Mouse (Mus musculus) kidney, embryonic 14.5 days (tissue): ENCODE data around the gene Sox5. TPM values are rescaled to one million over a fixed set of nuclear protein-coding genes. Genes with fewer than 3 reads are reported as not detected.

Source experiments
- ATAC-seq: fragments of 200-750 bp; cut with Nextera tagmentation; 2 replicates; pipeline ENCODE4 v1.8.0; 2017; ENCODE audit warnings: moderate number of reproducible peaks, mild to moderate bottlenecking, moderate TSS enrichment, moderate library complexity; ENCODE audit not compliant: low FRiP score, low TSS enrichment
- H3K27ac ChIP-seq: fragments of 300-500 bp; sonication (generic); 2 replicates; pipeline ENCODE4 v1.5.1; 2014; ENCODE audit warnings: low read depth, mild to moderate bottlenecking, low read length, moderate library complexity, mixed read lengths
- H3K27me3 ChIP-seq: fragments of 300-500 bp; sonication (generic); 2 replicates; pipeline ENCODE4 v1.6.1; 2014; ENCODE audit warnings: mild to moderate bottlenecking, low read length; ENCODE audit not compliant: control insufficient read depth, insufficient read depth
- H3K36me3 ChIP-seq: fragments of 300-500 bp; sonication (generic); 2 replicates; pipeline ENCODE4 v1.6.1; 2014; ENCODE audit warnings: low read length, mixed read lengths; ENCODE audit not compliant: control insufficient read depth, insufficient read depth
- H3K4me1 ChIP-seq: fragments of 300-500 bp; sonication (generic); 2 replicates; pipeline ENCODE4 v1.6.1; 2014; ENCODE audit warnings: low read length, mixed read lengths; ENCODE audit not compliant: control insufficient read depth, insufficient read depth
- H3K4me2 ChIP-seq: fragments of 300-500 bp; sonication (generic); replicated peaks from 2 replicates; pipeline ENCODE4 v1.6.1; 2014; ENCODE audit warnings: low read depth, mild to moderate bottlenecking, low read length
- H3K4me3 ChIP-seq: fragments of 300-500 bp; sonication (generic); 2 replicates; pipeline ENCODE4 v1.5.1; 2014; ENCODE audit warnings: mild to moderate bottlenecking, low read length
- H3K9ac ChIP-seq: fragments of 300-500 bp; sonication (generic); 2 replicates; pipeline ENCODE4 v1.6.1; 2014; ENCODE audit warnings: low read depth, mild to moderate bottlenecking, low read length, moderate library complexity
- H3K9me3 ChIP-seq: fragments of 300-500 bp; sonication (generic); 2 replicates; pipeline ENCODE4 v1.6.1; 2016; ENCODE audit warnings: low read length; ENCODE audit not compliant: control insufficient read depth
- WGBS: fragments of 180-500 bp; shearing (Covaris S2); extraction: QIAGEN DNeasy Blood & Tissue Kit; methylation state at CpG from one replicate; pipeline ENCODE4 v1.1.7; 2014; 5-methylcytosine and 5-hydroxymethylcytosine counted together
- polyA plus RNA-seq: library from polyadenylated mRNA; unstranded; fragments of >200 nt; fragmentation: Nextera tagmentation; extraction: Ambion mirVana; gene quantifications from 2 replicates; pipeline ENCODE4 v1.2.1, GENCODE M21; 2014

The Sox5 gene
- polyA plus RNA-seq, 1 experiment from 2014 or later, result 13.0 TPM

DNA sequence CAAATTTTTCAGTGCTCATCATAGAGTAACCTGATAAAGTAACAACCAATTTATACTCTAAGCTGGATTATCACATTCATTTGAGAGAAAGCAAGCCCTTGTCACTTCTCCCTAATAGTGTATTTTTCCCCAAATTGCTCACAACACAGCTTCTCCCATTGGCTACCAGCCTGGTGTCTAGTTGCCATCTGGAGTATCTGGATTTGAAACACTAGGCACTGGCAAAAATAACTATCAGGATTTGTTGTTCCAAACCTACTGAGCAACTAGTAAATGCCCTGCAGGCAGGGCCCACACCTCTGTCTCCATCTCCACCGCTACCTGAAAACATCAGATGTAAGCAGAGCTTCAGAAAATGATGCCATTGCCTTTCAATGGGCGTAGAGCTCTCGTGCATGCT is 869.5 kb downstream of the Sox5 start:
- Histone ChIP-seq H3K4me2 (no peak overlapping the region), H3K4me3 (no peak overlapping the region), H3K27me3 (no peaks in the 10 kb centered on the region), H3K4me1 (no peaks in the 10 kb centered on the region), H3K9ac (no peak overlapping the region), H3K27ac (no peak overlapping the region), H3K36me3 (no peaks in the 10 kb centered on the region), H3K9me3 (no peaks in the 10 kb centered on the region)
- 96% methylated on average over 3 of the region's 3 CpGs for WGBS
- ATAC-seq, result no peak

DNA sequence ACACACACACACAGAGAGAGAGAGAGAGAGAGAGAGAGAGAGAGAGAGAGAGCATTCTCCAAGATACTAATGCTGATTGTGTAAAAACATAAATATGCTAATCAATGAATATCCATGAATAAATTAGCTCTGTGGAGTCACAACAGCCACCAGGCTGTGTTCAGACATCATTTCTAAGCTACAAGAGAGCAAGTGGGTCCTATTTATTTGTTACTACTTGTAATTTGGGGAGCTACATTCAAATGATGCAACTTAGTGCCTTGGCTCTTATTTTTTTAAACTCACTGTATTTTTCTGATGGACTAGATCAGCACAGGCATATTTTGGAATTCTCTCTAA is 877.1 kb downstream of the Sox5 start:
- Histone ChIP-seq H3K4me2 (no peak overlapping the region), H3K27me3 (no peaks in the 10 kb centered on the region), H3K9ac (no peak overlapping the region), H3K4me3 (no peak overlapping the region), H3K27ac (no peak overlapping the region), H3K9me3 (no peaks in the 10 kb centered on the region), H3K36me3 (no peaks in the 10 kb centered on the region), H3K4me1 (no peaks in the 10 kb centered on the region)
- ATAC-seq, result no peak

DNA sequence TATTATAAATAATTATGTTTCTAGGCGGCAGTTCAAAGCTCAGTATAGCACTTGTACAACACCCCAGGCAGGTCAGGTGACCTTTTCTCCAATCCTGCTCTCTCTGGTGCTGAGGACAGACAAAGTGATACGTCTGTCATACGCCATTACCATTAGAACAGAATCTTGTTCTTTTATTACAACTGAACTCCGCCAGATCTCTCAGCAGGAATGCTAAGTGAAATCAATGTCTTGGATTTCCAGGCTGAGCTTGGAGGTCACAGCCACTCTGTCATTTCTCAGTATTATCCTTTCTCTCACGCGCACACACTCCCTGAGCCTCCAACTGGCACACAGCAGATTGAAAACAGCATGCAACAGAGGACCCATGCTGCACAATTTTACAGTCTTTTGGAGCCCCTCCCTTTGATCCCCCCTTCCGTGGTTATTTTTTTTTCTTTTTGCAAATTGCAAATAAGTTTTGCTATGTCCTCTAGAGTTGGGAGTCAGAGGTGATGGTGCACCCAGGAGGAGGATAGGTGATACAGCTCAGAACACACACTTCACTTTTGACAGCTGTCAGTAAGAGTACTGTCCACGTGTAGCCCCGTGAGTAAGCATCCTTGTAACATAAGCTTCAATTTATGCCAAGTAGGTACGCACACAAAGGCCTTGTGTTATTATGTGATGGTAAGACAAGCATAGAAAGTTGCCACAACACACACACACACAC is 877.6 kb downstream of the Sox5 start:
- Histone ChIP-seq H3K9me3 (no peaks in the 10 kb centered on the region), H3K27ac (no peak overlapping the region), H3K9ac (no peak overlapping the region), H3K4me3 (no peak overlapping the region), H3K4me1 (no peaks in the 10 kb centered on the region), H3K36me3 (no peaks in the 10 kb centered on the region), H3K27me3 (no peaks in the 10 kb centered on the region), H3K4me2 (no peak overlapping the region)
- WGBS, result 76% methylated on average over 10 of the region's 10 CpGs
- no peak for ATAC-seq

DNA sequence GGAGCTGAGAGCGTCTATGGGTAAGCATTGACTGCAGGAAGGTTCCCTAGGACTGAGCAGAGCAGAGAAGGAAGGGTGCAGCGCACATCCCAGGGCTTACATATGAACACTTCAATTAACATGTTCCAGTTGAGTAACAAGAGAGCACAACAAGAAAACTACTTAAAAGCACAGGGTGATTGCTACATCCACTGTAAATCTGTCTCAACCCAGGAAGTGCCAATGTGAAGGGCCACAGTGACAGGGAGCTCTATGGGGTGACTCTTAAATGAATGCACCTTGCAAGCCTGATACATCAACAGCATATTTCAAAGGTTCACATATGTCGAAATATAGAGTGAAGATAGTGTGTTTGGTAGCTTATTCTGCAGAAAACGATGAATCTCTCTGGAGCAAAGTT is 880.9 kb downstream of the Sox5 start:
- Histone ChIP-seq H3K9me3 (no peaks in the 10 kb centered on the region), H3K4me1 (no peaks in the 10 kb centered on the region), H3K4me3 (no peak overlapping the region), H3K27me3 (no peaks in the 10 kb centered on the region), H3K27ac (no peak overlapping the region), H3K36me3 (no peaks in the 10 kb centered on the region), H3K9ac (no peak overlapping the region), H3K4me2 (no peak overlapping the region)
- WGBS, result 84% methylated on average over 4 of the region's 4 CpGs
- ATAC-seq, result no peak

DNA sequence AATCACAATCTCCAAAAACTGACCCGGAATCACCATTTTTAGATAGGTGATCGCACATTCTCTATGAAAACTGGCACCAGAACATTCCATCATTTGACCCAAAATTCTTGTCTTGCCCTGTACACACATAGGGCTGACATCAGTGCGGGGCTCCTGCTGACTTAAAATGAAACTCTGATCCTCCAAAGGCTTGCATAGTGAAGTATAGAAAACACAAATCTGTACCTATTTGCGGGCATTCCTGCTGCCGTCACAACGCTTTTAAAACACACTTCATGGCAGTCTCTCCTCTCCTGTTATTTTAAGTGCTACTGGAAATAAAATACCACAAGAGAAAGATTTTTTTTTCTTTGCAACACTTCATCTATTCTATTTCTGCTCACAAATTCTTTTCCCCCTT is 886.7 kb downstream of the Sox5 start:
- no peaks in the 10 kb centered on the region for H3K9me3 ChIP-seq
- WGBS, result 88% methylated on average over 6 of the region's 6 CpGs
- no peak overlapping the region for H3K4me3 ChIP-seq
- H3K9ac ChIP-seq, result no peak overlapping the region
- H3K4me2 ChIP-seq, result no peak overlapping the region
- no peaks in the 10 kb centered on the region for H3K27me3 ChIP-seq
- H3K27ac ChIP-seq, result no peak overlapping the region
- ATAC-seq, result no peak
- no peaks in the 10 kb centered on the region for H3K36me3 ChIP-seq
- H3K4me1 ChIP-seq, result no peaks in the 10 kb centered on the region

DNA sequence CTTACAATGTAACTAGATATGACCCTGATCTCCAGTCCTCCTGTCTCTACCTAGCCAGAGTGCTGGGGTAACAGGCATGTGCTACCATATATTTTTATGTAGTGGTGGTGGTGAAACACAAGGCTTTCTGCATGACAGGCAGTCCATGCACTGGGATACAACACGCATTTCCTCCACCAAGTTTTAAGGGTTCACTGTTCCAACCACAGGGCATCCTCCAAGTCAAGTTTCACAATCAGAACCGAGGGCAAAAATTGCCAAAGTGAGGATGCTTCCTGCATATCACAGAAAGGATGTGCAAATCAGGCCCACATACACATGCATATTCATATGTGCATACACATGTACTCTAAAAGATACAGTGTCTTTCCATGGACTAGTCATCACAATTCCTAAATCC is 888.9 kb downstream of the Sox5 start:
- no peak for ATAC-seq
- Histone ChIP-seq H3K4me1 (no peaks in the 10 kb centered on the region), H3K27me3 (no peaks in the 10 kb centered on the region), H3K9ac (no peak overlapping the region), H3K4me3 (no peak overlapping the region), H3K36me3 (no peaks in the 10 kb centered on the region), H3K4me2 (no peak overlapping the region), H3K27ac (no peak overlapping the region), H3K9me3 (no peaks in the 10 kb centered on the region)
- WGBS, result 92% methylated on average over 2 of the region's 2 CpGs

DNA sequence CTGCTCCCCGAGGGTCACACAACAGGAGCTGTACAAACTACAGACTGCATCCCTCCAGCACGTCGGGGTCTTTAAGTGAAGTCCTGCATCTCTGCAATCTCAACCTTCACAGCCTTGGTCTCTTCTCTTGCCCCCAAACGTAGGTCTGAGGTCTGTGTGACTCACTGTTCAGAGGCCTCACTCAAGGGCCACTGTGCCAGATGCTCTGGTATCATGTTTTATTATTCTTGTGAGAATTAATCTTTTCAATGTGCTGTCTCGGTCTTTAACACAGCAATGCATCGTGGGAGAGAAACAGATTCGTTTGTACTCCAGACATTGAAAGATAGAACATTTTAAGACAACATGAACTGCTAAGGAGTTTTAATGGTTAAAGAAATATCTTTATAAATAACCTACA is 893.2 kb downstream of the Sox5 start:
- Histone ChIP-seq H3K4me3 (no peak overlapping the region), H3K4me1 (no peaks in the 10 kb centered on the region), H3K9ac (no peak overlapping the region), H3K4me2 (no peak overlapping the region), H3K27me3 (no peaks in the 10 kb centered on the region), H3K36me3 (no peaks in the 10 kb centered on the region), H3K27ac (no peak overlapping the region), H3K9me3 (no peaks in the 10 kb centered on the region)
- ATAC-seq, result no peak
- WGBS, result 27% methylated on average over 7 of the region's 7 CpGs

DNA sequence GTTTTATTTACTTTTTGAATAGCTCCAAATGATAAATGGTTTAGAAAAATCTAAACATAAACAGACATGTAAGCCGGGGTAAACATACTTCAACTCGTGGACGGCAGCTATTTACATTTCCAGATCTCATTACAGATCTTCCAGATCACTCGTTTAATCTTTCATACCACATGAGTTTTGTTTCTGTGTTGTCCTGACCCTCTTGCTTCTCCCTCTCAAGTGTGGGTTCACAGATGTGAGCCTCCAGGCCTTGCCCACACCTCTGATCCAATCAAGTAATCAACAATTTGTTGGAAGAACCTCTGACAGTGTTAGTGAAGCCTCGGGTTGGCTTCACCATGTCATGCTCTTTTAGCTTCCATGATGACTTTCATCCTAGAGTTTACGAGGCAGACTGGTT is 903.3 kb downstream of the Sox5 start:
- Histone ChIP-seq H3K9me3 (0 out of 2 replicates have a peak, but pooled peaks cover 3% of the 10 kb centered on the region), H3K36me3 (no peaks in the 10 kb centered on the region), H3K4me1 (no peaks in the 10 kb centered on the region), H3K27me3 (no peaks in the 10 kb centered on the region), H3K27ac (no peak overlapping the region), H3K9ac (no peak overlapping the region), H3K4me2 (no peak overlapping the region), H3K4me3 (no peak overlapping the region)
- ATAC-seq, result no peak
- WGBS, result 70% methylated on average over 6 of the region's 6 CpGs

DNA sequence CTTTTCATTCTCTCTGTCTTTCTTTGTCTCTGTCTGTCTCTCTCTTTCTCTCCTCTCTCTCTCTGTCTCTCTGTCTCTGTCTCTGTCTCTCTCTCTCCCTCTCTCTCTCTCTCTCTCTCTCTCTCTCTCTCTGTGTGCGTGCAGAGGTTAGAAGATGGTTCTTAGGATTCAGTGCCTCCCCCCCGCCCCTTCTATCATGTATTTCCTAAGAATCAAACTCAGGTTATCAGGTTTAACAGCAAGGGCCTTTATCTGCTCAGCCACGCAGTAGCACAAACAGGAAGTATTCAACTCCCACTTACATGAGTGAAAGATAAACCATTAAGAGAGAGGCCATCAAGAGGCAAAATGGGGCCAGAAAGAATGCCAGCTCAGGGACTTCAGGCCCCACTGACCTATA is 913.0 kb downstream of the Sox5 start:
- Histone ChIP-seq H3K9me3 (no peaks in the 10 kb centered on the region), H3K9ac (no peak overlapping the region), H3K4me1 (no peaks in the 10 kb centered on the region), H3K36me3 (no peaks in the 10 kb centered on the region), H3K27ac (no peak overlapping the region), H3K27me3 (0 out of 2 replicates have a peak, but pooled peaks cover 3% of the 10 kb centered on the region), H3K4me3 (no peak overlapping the region), H3K4me2 (no peak overlapping the region)
- ATAC-seq, result no peak
- 69% methylated on average over 3 of the region's 3 CpGs for WGBS
